Mouse (Mus musculus) splenic B cell, adult 2 months (primary cell): ENCODE results near the gene Mlx.

Source experiments
- DNase-seq: peaks from one replicate; pipeline ENCODE4 v3.0.0-alpha.2; 2011; ENCODE audit warnings: low read depth, low spot score
- H3K27me3 ChIP-seq: 2 replicates; pipeline ENCODE4 v1.6.1; 2012; ENCODE audit warnings: mild to moderate bottlenecking, low read length, moderate library complexity, mixed read lengths; ENCODE audit not compliant: control insufficient read depth, poor library complexity, insufficient read depth, severe bottlenecking
- H3K36me3 ChIP-seq: 2 replicates; pipeline ENCODE4 v1.6.1; 2012; ENCODE audit warnings: mild to moderate bottlenecking, low read length, moderate library complexity, mixed read lengths; ENCODE audit not compliant: control insufficient read depth, poor library complexity, insufficient read depth, severe bottlenecking

Mlx gene

DNA sequence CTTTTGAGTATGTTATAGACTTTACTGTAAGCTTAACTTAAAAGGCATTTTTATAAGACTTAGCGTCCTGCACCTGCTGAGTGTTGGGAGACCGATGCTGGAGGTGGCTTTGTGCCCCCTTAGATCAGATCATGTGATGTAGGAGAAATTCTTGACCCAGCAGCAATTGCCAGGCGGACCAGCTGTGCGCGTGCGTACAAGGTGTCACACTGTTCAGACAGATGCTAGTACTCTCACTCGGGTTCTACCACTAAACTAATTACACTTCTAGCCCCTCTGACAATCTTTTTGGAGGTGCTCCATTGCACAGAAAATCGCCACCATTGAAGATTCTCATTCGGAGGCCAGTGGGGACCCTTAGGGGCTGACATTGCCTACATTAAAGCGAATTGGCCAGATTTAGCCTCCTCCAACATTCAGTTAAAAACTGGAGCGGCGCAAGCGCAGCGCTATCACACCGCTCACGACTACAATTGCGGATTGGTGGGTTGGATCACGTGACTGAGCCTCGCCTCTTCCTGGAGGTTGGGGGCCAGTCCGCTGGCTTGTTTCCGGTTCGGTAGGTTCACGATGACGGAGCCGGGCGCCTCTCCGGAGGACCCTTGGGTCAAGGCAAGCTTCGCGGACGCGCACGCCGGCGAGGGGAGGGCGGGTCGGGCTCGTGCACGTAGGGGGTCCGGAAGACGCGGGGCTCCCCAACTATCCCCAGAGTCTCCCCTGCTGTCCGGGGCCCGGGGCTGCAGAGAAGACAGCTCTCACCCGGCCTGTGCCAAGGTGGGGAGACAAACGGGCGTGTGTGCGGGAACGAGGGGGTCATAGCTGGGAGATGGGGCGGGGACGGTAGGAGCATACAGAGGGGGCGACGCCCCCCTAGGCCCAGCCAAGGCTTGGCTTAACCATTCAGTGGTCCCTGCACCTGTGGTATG, at the start of gene Mlx:
Gene Mlx, plus strand, starts transcription at position 522 of the 926 bp plus-strand sequence.
- Histone ChIP-seq H3K27me3 (no peaks in the 10 kb centered on the region), H3K36me3 (peaks cover 9% of the 10 kb centered on the region)
- DNase-seq = peak; percentile 92

DNA sequence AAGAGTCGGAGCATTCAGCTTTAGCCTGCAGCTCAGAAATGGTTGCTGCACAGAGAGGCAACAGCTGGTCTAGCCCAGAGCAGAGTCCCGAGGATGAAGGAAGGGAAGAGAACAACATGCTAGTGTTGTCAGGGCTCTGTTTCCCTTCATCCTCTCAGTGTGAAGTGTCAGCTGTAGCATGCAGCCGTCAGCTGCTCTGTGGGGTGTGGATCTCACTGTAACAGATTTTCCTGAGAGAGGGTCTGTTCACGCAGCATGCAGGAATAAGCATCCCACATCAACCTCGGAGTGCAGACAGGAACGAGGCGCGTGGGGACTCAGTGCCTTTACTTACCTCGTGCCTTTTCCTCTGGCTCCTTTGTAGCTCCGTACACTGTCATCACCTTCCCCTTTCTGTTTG, 49.3 kb upstream of the Mlx start:
- no peak for DNase-seq
- Histone ChIP-seq H3K36me3 (peaks cover 27% of the 10 kb centered on the region), H3K27me3 (no peaks in the 10 kb centered on the region)

DNA sequence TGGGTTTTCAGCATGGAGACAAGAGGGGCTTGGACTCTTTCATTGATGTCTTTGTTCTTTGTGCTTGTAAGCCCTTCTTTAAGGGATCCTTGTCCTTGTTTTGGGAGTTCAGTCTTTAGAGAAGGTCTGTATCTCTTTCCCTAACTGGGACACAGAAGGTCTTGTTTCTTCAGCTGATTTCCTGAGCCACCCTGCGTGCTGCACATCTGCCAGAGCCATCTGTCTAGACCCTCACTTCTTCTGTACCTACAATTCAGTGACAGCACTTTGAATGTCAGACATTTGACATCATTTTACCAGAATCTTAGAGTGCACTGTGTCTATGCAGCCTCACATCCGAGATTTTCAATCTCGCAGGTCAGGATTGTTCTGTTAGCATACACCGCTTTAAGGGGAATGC, 41.3 kb upstream of the Mlx start:
- DNase-seq = no peak
- H3K27me3 ChIP-seq = no peaks in the 10 kb centered on the region
- H3K36me3 ChIP-seq = peaks cover 19% of the 10 kb centered on the region

DNA sequence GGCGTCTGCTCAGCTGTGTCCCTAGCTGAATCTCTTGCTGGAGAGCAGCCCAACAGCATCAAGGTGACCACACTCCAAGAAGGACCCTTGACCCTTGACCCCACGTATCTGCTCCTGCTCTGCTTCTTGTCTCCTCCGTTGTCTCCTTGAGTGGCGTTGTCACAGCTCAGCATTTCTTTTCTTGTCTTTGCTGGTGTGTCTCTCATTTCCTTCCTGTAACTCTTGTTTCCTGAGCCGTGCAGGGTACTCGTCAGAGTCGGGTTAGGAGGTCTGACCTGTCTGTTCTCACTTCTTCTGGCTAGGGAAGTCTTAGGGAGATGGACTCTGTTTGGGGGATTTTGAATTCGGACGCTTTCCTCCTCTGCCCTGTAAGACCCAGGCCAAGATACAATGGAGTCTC, 40.6 kb upstream of the Mlx start:
- peak; percentile 36 for DNase-seq
- H3K36me3 ChIP-seq = peaks cover 17% of the 10 kb centered on the region
- no peaks in the 10 kb centered on the region for H3K27me3 ChIP-seq

DNA sequence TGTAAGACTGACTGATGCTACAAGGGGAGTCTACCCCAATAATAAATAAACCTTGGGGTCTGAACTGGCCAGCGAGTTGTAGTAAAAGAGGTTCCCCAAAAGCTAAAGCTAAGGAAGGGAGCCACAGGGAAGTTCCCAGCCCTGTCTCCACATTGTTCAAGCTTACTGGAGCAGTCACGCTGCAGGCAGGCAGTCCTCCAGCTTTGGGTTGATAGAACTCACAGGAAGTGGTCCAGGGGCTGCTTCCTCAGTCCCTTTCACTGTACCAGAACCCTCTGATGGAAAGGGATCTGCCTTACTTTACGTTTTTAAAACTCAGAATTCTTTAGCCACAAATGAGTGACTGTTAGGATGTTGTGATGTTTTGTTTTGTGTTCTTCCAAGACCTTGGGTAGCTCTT, 39.6 kb upstream of the Mlx start:
- H3K27me3 ChIP-seq = no peaks in the 10 kb centered on the region
- DNase-seq = no peak
- H3K36me3 ChIP-seq = peaks cover 11% of the 10 kb centered on the region

DNA sequence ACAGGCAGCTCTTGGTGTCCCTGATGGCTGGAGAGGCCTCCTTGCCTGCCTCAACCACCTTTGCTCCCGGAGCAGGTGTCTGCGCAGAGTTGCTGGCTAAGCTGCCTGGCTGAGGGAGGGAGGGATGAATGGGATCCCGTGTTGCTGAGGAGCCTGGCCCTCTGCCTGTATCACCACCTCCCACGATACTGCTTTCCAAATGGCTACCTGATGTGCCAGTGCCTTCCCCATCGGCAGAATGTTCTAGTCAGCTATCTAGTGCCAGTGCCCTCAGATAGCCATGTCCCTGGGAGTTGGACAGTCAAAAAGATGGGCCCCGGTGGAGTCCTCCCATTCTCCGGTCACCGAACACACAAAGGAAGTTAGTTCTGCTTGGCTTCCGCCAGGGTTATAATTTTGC, 36.7 kb upstream of the Mlx start:
- no peak for DNase-seq
- H3K36me3 ChIP-seq = peaks cover 7% of the 10 kb centered on the region
- H3K27me3 ChIP-seq = no peaks in the 10 kb centered on the region

DNA sequence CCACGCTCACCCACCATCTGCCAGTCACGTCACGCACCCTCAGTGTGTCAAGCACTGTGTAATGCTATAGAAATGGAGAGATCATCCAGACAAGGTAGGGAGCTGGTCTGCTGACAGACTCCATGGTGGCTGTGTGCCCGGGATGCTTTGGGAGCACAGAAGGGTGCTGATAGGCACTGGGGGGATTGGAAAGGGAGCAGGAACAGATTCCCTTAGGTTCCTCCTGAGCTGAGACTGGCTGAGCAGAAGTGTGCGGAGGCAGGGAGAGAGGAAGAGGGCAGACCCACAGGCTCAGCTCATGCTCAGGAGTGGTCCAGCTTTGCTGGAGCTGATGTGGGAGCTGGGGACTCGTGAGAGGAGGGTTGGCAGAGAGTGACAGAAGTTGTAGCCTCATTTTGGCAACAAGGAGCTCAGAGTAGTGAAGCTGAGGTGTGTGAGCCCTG, 36.0 kb upstream of the Mlx start:
- no peak for DNase-seq
- Histone ChIP-seq H3K36me3 (peaks cover 6% of the 10 kb centered on the region), H3K27me3 (no peaks in the 10 kb centered on the region)

DNA sequence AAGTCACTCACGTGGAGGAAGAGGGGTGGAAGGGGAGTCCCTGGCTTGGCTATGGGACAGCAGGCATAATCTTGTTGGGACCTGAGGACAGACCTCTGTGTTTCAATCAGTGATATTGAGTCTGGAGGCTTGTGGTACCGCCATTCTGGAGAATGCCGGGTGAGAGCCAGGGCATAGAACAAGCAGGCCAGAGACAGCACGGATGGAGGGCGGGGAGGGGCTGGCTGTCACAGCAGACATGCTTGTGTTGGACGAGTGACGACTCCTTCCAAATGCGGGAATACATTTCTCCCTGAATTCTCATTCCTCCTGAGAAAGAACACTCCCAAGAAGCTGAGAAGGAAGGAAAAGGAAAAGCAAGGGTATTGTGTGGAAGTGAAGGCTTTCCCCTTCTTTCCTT, 35.5 kb upstream of the Mlx start:
- Histone ChIP-seq H3K27me3 (no peaks in the 10 kb centered on the region), H3K36me3 (peaks cover 6% of the 10 kb centered on the region)
- DNase-seq = no peak

DNA sequence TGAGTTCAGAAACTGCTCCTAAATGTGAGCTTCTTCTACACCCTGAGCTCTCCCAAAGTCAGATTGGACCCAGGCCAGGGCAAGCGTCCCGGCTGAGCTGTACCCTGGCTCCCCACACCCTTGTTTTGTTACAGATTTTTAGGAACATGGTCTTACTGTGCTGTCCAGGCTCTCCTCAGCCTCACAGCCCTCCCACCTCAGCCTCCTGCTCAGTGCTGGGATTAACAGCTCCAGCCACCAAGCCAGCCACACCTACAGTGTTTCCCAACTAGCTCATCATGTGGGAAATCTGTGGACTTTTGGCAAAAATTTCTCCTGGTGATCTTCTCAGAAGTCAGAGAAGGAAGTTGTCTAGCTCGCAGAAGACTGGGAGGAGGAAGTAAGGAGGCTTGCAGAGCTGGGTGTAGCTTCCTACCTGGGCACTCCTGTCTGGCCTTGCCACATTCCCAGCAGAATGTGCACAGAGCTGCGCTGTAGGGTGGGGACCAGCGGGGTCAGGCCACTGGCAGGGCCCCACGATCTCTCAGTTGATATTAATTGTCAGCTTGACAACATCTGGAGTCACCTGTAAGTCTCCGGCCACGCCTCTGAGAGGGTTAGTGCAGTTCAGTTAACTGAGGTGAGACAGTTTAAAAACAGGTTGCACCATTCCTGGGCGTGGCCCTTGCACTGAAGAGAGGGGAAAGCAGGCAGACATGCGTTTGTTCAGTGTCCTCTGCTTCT, 34.2 kb upstream of the Mlx start:
- no peaks in the 10 kb centered on the region for H3K27me3 ChIP-seq
- peaks cover 6% of the 10 kb centered on the region for H3K36me3 ChIP-seq
- no peak for DNase-seq

DNA sequence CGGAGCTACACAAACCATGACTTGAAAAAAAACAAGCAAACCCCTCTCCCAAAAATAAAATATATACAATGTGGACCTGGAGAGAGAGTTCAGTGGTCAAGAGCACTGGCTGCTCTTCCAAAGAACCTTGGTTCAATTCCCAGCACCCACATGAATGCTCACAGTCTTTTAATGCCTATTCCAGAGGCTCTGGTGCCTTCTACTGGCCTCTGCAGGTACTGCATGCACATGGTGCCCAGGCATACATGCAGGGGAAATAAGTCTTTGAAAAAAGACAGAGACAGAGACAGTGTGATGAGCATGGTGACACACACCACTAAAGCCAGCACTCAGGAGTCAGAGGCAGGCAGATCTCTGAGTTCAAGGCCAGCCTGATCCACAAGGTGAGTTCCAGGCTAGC, 33.1 kb upstream of the Mlx start:
- Histone ChIP-seq H3K36me3 (peaks cover 3% of the 10 kb centered on the region; the same call in 1 of the 2 replicates), H3K27me3 (no peaks in the 10 kb centered on the region)
- peak; percentile 44 for DNase-seq

DNA sequence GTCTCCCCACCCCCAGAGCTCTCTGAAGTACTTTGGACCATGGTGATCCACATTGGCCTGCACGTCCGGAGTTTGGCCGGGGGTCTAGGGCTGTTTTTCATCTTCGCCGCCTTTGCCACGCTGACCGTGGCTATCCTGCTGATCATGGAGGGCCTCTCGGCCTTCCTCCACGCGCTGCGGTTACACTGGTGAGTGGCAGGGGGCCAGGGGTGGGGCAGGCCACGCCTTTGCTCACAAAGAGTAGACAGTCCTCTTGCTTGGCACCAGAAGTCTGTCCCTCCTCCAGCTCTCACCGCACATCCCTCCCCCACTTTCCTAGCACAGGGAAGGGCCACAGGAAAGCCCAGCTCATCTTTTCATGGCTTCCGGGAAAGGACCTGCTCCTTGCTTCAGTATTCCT, 31.7 kb upstream of the Mlx start:
- no peaks in the 10 kb centered on the region for H3K27me3 ChIP-seq
- peaks cover 3% of the 10 kb centered on the region; the same call in 1 of the 2 replicates for H3K36me3 ChIP-seq
- DNase-seq = no peak

DNA sequence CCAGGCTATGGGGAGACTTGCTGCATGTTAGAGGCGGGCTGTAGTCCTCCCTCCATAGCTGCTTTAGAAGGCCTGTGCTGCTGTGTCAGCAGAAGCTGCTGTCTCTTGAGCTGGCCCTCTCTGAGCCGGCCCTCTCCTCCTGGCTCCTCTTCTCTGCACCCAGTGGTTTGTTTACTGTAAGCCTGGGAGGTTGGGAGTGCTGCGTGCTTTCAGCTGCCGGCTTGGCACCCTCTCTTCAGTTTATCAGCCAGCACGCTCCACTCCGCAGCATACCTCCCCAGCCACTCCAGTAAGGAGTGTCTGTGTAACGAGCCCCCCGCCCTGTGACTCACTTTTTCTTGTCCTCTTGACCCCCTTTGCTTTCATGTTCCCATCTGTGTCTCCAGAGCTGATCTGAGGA, 30.2 kb upstream of the Mlx start:
- no peaks in the 10 kb centered on the region; the same call in 1 of the 2 replicates for H3K27me3 ChIP-seq
- 0 out of 2 replicates have a peak, but pooled peaks cover 2% of the 10 kb centered on the region for H3K36me3 ChIP-seq
- DNase-seq = no peak

DNA sequence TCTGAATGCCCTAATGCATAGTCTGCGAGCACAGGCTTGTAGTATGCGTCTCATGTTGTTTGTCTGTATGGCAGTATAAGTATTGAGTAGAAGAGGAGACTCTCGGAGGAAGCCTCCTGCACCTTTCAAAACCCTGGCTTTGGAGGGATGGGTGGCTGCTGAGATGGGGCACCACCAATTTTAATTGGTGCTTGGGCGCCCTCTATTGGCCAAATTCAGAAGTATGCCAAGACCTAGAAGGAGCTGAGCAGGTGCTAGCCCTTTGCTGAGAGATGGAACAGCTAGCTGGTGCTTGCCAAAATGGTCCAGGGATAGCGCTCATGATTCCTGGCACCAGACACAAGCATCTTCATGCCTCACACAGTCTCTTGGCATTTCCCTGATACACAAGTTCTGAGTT, 29.2 kb upstream of the Mlx start:
- peak; percentile 89 for DNase-seq
- H3K36me3 ChIP-seq = 0 out of 2 replicates have a peak, but pooled peaks cover 2% of the 10 kb centered on the region
- no peaks in the 10 kb centered on the region; the same call in 1 of the 2 replicates for H3K27me3 ChIP-seq

DNA sequence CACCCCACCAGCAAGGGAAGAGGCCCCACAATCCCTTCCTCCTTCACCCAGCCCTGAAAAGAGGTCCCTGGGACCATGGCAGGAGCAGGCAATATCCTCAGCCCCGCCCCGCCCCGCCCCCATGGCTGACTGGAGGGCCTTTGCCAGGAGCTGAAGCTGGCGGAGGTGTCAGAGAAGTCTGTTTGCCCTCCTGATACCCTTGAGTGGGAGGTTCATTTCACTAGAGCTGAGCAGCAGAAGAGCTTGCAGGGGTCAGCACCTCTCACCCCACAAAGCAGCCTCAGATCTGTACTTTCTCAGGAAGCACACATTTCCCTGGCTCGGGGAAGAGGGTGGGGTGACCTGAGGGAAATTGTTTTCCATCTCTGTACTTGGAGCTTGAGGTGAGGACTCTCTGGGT, 28.4 kb upstream of the Mlx start:
- no peak for DNase-seq
- H3K27me3 ChIP-seq = no peaks in the 10 kb centered on the region; the same call in 1 of the 2 replicates
- 0 out of 2 replicates have a peak, but pooled peaks cover 2% of the 10 kb centered on the region for H3K36me3 ChIP-seq

DNA sequence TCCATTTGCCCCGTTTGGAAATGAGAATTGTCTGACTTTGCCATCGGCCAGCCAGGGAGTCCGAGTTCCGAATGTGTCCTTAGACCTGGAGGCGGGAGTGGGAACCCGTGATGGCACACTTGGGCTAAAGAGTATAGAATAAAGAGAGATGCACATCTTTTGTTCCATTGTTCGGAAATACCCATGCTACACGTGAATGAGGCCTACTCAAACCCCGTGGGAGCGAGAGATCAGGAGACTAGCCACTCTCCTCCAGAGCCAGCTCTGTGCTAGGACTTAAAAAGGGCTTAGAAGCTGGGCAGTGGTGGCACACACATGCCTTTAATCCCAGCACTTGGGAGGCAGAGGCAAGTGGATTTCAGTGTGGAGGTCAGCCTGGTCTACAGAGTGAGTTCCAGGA, 27.6 kb upstream of the Mlx start:
- no peak for DNase-seq
- no peaks in the 10 kb centered on the region; the same call in 1 of the 2 replicates for H3K27me3 ChIP-seq

More for the DNA sequence above, 27.6 kb upstream of the Mlx start:
- H3K36me3 ChIP-seq = 0 out of 2 replicates have a peak, but pooled peaks cover 2% of the 10 kb centered on the region
